Mouse (Mus musculus) lung, adult 2 months (tissue): Measurements from ENCODE around the gene Vamp1.

Source experiments
- CTCF ChIP-seq: fragments of 200-500 bp; IDR thresholded peaks from 2 replicates; pipeline ENCODE4 v1.5.1; 2011; ENCODE audit warnings: mild to moderate bottlenecking, low read length, control low read depth; ENCODE audit not compliant: insufficient read depth
- POLR2A ChIP-seq: fragments of 200-500 bp; IDR thresholded peaks from 2 replicates; pipeline ENCODE4 v1.6.1; 2011; ENCODE audit warnings: low read depth, mild to moderate bottlenecking, control low read depth, low read length, borderline replicate concordance; ENCODE audit errors: extremely low read depth

DNA sequence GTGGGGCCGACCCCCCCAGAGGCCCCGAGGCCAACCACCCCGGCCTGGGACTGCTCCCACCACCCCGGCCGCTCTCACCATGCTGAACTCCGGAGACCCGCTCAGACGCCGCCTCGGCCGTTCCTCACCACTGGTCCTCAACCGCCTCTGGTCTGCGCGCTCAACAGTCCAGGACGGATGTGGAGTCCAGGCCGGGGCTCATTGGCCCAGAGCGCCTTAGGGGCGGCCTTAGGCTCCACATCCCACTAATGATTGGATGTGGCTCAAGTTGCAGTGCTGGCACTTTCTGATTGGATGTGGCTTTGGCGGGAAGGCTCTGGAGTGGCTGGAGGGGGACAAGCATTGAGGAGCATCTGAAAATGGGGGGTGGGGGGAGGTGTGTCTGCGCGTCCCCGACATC lies 70.5 kb downstream of the Vamp1 start, which contains the start of gene Tuba3a:
- TF ChIP-seq POLR2A (no peak), CTCF (no peak)
